Mouse (Mus musculus): ENCODE measurements around the gene Dnajb6.
"Not testable (repeated sequence)": the region's sequence is repeated elsewhere in the genome, so short reads cannot be mapped to it uniquely, and the experiment has no call there.

Gene Dnajb6

GRCm38 (mm10) chr5:29735557-29736061 is at the start of gene Dnajb6, which contains the start of gene Gm5129:
Gene Dnajb6 (plus strand): TSS chr5:29735688.
Gene Gm5129 (minus strand): TSS chr5:29735936.
- peak; percentile 91 to 98 for DNase-seq (ENCODE audit: low spot score in 2 of 2)

- DNase-seq (ENCODE audit: low spot score in 2 of 2), result no peak
Observed at GRCm38 (mm10) chr5:29687671-29688070, 47.8 kb upstream of the Dnajb6 start.

GRCm38 (mm10) chr5:29688352-29688751 is 47.1 kb upstream of the Dnajb6 start:
- no peak for DNase-seq (ENCODE audit: low spot score in 2 of 2)

- no peak for DNase-seq (ENCODE audit: low spot score in 2 of 2)
Observed at GRCm38 (mm10) chr5:29698493-29698892, 37.0 kb upstream of the Dnajb6 start.

GRCm38 (mm10) chr5:29699520-29700202 is 35.8 kb upstream of the Dnajb6 start:
- DNase-seq (ENCODE audit: low spot score in 2 of 2), result no peak

- no peak for DNase-seq (ENCODE audit: low spot score in 2 of 2)
Observed at GRCm38 (mm10) chr5:29707241-29707640, 28.2 kb upstream of the Dnajb6 start.

- no peak for DNase-seq (ENCODE audit: low spot score in 2 of 2)
Observed at GRCm38 (mm10) chr5:29708258-29708657, 27.2 kb upstream of the Dnajb6 start.

- DNase-seq (ENCODE audit: low spot score in 2 of 2), result peak in 1 of 2 experiments; percentile 17
Observed at GRCm38 (mm10) chr5:29711631-29712030, 23.9 kb upstream of the Dnajb6 start.

GRCm38 (mm10) chr5:29712906-29713305 is 22.6 kb upstream of the Dnajb6 start:
- DNase-seq (ENCODE audit: low spot score in 2 of 2), result no peak

GRCm38 (mm10) chr5:29721159-29721558 is 14.3 kb upstream of the Dnajb6 start:
- DNase-seq (ENCODE audit: low spot score in 2 of 2), result no peak

GRCm38 (mm10) chr5:29725369-29725768 is 10.1 kb upstream of the Dnajb6 start:
- no peak for DNase-seq (ENCODE audit: low spot score in 2 of 2)

GRCm38 (mm10) chr5:29726070-29726469 is 9.4 kb upstream of the Dnajb6 start:
- DNase-seq (ENCODE audit: low spot score in 2 of 2), result not testable (repeated sequence)

GRCm38 (mm10) chr5:29734831-29735510 is 517 bp upstream of the Dnajb6 start:
- no peak for DNase-seq (ENCODE audit: low spot score in 2 of 2)

- no peak for DNase-seq (ENCODE audit: low spot score in 2 of 2)
Observed at GRCm38 (mm10) chr5:29736073-29736900, 799 bp downstream of the Dnajb6 start.

GRCm38 (mm10) chr5:29736942-29737341 is 1.5 kb downstream of the Dnajb6 start:
- DNase-seq (ENCODE audit: low spot score in 2 of 2), result no peak

GRCm38 (mm10) chr5:29737471-29737870 is 2.0 kb downstream of the Dnajb6 start:
- no peak for DNase-seq (ENCODE audit: low spot score in 2 of 2)

GRCm38 (mm10) chr5:29738076-29738475 is 2.6 kb downstream of the Dnajb6 start:
- no peak for DNase-seq (ENCODE audit: low spot score in 2 of 2)

- DNase-seq (ENCODE audit: low spot score in 2 of 2), result no peak
Observed at GRCm38 (mm10) chr5:29740651-29741050, 5.2 kb downstream of the Dnajb6 start.

- no peak for DNase-seq (ENCODE audit: low spot score in 2 of 2)
Observed at GRCm38 (mm10) chr5:29741093-29741492, 5.6 kb downstream of the Dnajb6 start.

- no peak for DNase-seq (ENCODE audit: low spot score in 2 of 2)
Observed at GRCm38 (mm10) chr5:29747661-29748060, 12.2 kb downstream of the Dnajb6 start.

- peak in 1 of 2 experiments; percentile 23 for DNase-seq (ENCODE audit: low spot score in 2 of 2)
Observed at GRCm38 (mm10) chr5:29751306-29751705, 15.8 kb downstream of the Dnajb6 start.

GRCm38 (mm10) chr5:29752894-29753293 is 17.4 kb downstream of the Dnajb6 start:
- no peak for DNase-seq (ENCODE audit: low spot score in 2 of 2)
